Mouse (Mus musculus): ENCODE results near the gene Fbxw2.
"Not testable (repeated sequence)": the region's sequence is repeated elsewhere in the genome, so short reads cannot be mapped to it uniquely, and the experiment has no call there.

Fbxw2 gene

DNA sequence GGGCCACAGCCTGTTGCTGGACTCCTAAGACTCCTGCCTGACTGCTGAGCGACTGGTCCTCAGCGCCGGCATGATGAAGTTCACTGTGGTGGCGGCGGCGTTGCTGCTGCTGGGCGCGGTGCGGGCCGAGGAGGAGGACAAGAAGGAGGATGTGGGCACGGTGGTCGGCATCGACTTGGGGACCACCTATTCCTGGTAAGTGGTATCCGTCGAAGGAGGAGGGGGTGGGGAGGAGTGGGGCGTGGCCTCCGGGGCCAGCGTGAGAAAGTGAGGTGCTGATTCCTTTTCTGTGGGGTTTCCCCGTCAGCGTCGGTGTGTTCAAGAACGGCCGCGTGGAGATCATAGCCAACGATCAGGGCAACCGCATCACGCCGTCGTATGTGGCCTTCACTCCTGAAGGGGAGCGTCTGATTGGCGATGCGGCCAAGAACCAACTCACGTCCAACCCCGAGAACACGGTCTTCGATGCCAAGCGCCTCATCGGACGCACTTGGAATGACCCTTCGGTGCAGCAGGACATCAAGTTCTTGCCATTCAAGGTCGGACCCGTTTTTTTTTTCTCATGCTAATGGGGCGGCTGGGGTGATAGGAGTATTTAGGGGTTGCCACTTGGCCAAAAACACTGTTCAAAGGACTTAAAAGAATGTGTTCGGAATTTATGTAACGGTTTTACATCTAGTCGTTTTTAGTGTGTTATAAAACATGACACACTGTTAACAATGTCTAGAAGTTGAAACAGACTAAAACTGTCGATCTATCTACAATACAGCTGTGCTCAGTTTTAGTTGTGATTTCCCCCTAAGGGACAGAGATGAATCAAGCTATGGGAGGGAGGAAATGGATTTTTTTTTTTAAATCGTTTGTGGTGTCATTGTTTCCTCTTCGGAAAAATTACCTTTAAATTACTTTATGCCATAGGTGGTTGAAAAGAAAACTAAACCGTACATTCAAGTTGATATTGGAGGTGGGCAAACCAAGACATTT lies 53.6 kb downstream of the Fbxw2 start:
- DNase-seq, result peak; percentile 52 to 71

DNA sequence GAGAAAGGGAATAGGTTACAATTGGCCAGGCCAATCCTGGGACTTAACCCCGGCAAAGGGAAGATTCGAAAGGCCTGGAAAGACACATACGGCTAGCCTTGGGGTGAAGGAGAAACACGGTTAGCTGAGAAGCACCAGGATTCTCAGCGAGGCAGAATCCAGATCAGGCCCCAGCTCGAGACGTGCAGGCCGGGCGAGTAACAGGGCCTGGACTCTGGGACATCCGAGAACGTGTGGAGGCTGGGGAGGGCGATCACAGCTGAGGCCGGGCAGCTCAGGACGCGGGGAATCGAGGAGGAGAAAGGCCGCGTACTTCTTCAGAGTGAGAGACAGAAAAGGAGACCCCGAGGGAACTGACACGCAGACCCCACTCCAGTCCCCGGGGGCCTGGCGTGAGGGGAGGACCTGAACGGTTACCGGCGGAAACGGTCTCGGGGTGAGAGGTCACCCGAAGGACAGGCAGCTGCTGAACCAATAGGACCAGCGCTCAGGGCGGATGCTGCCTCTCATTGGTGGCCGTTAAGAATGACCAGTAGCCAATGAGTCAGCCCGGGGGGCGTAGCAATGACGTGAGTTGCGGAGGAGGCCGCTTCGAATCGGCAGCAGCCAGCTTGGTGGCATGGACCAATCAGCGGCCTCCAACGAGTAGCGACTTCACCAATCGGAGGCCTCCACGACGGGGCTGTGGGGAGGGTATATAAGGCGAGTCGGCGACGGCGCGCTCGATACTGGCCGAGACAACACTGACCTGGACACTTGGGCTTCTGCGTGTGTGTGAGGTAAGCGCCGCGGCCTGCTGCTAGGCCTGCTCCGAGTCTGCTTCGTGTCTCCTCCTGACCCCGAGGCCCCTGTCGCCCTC lies 54.5 kb downstream of the Fbxw2 start, which contains the start of gene Hspa5:
Gene Hspa5 (plus strand): TSS at position 603 of the 859 bp plus-strand sequence.
- peak; percentile 99 to 100 for DNase-seq

DNA sequence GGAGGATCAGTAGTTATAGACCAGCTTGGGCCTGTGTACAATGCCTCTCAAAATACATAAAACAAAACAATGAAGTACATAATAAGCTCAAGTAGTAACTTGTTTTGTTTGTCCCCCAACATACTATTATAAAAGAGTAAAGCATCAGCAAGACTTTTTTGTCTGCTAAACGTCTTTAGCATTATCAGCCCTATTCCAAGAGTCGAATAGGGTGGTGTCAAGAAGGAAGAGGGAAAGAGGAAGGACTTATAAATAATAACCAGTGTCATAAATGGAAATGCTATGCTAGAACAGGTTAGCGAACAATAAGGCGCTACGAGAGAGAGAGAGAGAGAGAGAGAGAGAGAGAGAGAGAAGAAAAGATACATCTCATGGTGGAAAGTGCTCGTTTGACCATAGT lies 55.2 kb downstream of the Fbxw2 start:
- no peak for DNase-seq

DNA sequence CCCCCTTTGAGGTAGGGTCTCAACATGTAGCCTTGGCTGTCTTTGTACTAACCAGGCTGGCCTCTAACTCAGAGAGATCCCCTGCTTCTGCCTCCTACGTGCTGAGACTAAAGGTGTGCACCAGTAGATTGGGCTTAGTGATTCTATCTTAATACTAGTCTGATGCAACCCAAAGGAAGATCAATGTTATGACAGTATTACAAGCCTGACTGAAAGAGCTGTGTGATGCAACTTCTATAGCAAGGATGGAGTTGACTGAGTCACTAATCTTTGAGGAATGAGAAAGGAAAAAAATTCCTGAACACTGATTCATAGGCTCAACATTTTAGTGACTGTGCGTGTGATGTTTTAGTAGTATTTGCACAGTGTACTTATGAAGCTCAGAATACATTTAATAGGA lies 56.1 kb downstream of the Fbxw2 start:
- DNase-seq, result no peak

DNA sequence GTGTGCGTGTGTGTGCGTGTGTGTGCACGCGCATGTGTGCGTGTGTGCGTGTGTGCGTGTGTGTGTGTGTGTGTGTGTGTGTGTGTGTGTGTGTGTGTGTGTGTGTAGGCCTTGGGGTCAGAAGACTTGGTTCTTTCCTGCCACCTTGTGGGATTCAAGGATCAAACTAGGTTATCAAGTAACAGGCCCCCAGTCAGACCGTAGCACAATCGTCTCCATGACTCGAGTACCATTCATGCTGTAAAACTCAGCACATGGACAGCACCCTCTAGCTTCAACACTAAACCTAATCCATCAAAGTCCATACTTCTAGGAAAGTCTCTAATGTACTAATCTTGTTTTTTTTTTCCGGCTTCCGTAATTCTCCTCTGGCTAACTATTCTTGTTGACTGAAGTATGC lies 61.3 kb downstream of the Fbxw2 start:
- no peak for DNase-seq

DNA sequence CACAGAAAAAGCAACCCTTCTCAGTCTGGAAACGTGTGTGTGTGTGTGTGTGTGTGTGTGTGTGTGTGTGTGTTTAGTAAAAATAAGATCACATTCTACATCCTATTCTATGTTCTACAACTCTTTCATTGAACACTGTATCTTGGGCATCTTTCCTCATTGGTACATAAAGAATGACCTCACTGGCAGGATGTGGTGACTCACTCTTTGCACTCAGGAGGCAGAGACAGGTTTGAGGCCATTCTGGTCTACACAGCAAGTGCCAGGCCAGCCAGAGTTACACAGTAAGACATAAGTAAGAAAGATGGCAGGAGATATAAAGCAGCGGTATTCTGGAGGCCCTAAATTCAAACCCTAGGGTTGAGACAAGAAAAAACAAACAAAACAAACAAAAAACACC lies 63.2 kb downstream of the Fbxw2 start:
- DNase-seq, result no peak

DNA sequence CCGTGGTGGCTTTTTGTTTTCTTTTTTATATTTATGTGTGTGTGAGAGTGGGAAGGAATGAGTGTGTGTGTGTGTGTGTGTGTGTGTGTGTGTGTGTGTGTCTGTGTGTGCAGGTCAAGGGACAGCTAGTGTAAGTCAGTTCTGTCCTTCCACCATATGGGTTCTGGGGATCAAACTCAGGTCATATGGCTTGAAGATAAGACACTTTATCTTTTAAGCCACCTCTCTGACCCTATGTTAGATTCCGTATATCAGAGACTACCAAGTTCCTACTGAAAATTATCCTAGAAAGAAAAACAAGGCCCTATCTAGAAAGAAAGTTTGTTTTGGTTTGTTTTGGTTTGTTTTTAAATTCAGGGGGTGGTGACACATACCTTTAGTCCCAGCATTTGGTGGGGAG lies 63.9 kb downstream of the Fbxw2 start:
- no peak for DNase-seq

DNA sequence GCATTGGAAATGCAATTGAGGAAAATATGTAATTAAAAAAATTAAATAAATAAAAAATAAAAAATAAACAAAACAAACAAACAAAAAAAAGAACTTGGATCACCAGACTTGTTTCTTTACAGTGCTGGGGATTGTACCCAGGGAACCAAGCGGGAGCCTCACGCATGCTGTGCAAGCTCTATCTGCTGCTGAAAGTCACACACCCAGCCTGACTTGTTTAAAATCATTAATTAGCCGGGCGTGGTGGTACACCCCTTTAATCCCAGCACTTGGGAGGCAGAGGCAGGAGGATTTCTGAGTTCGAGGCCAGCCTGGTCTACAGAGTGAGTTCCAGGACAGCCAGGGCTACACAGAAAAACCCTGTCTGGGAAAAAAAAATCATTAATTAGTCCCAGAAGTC lies 64.8 kb downstream of the Fbxw2 start:
- not testable (repeated sequence) for DNase-seq

DNA sequence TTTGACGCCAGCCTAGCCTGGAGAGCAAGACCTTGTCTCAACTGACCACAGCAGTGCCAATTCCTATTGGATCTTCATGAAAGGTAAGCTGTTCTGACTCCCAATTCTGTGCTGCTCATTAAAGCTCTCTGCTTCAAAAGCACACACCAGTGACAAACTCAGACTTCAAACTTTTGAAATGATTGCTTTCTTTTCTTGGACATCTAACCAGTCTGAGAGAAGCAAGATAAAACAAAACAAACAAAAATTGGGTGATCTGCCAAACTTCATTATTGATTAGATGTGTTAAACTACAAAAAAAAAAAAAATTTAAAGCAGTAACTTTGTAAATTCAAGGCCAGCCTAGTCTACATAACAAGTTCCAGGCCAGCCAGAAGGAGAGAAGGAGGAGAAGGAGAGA lies 68.8 kb downstream of the Fbxw2 start:
- no peak for DNase-seq

DNA sequence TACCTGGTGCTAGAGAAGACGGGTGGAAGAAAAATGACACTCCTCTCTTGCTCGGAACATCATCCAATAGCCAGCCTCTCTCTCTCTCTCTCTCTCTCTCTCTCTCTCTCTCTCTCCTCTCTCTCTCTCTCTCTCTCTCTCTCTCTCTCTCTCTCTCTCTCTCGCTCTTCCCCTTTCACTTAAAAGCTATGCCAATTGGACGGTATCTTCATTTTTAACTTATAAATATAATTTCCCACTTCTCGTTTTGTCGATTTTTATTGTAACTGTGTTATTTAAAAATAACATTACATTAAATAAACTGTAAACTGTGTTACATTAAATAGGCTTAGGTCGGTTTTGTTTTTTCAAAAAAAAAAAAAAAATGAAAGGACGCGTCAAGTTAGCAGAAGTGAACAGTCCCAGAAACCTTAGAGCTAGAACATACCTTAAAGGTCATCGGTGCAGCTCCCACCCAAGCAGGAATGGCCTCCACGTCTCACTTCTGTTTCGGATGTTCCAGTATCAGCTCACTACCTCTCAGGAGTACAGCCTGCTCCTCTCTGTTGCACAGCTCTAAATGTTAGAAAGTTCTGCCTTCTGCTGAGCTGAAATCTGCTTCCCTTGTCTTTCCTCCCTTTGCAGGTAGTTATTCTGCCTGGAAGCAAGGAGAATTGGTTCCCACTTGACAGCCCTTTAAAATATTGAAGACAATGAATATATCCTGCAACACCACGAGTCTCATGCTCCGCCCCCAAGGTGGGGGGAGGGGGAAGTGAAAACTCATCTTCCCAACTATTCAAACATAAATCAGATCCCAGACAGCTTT lies 71.4 kb downstream of the Fbxw2 start, which contains the start of gene Gapvd1:
Gene Gapvd1 (minus strand): TSS at position 682 of the 808 bp plus-strand sequence.
- peak; percentile 45 to 54 for DNase-seq

Data from kidney, postnatal 25 days (tissue).